Mouse (Mus musculus) urinary bladder, adult 18-20 months (tissue): Measurements from ENCODE around the gene 9930111J21Rik1.
"Not testable (repeated sequence)": the region's sequence is repeated elsewhere in the genome, so short reads cannot be mapped to it uniquely, and the experiment has no call there.

ENCODE experiments used
- DNase-seq, 2 experiments: peaks; one replicate each; pipeline ENCODE4 v3.0.0; 2022; ENCODE audit warnings: low spot score in 2 of 2, mixed read lengths in 2 of 2

9930111J21Rik1 gene

GRCm38 (mm10) chr11:48979251-48979650 is at the start of gene 9930111J21Rik1:
9930111J21Rik1 (minus strand) TSS chr11:48979398.
- DNase-seq: not testable (repeated sequence)

GRCm38 (mm10) chr11:49012074-49012473 is 32.9 kb upstream of the 9930111J21Rik1 start:
- not testable (repeated sequence) for DNase-seq

- not testable (repeated sequence) for DNase-seq
Observed at GRCm38 (mm10) chr11:49006785-49007184, 27.6 kb upstream of the 9930111J21Rik1 start.

GRCm38 (mm10) chr11:49006317-49006716 is 27.1 kb upstream of the 9930111J21Rik1 start:
- DNase-seq: not testable (repeated sequence)

- DNase-seq: not testable (repeated sequence)
Observed at GRCm38 (mm10) chr11:49000411-49000810, 21.2 kb upstream of the 9930111J21Rik1 start.

GRCm38 (mm10) chr11:48994018-48994417 is 14.8 kb upstream of the 9930111J21Rik1 start, which contains the start of gene Tgtp1:
Tgtp1 (minus strand) TSS chr11:48994172.
- not testable (repeated sequence) for DNase-seq

GRCm38 (mm10) chr11:48993296-48993695 is 14.1 kb upstream of the 9930111J21Rik1 start:
- not testable (repeated sequence) for DNase-seq

- not testable (repeated sequence) for DNase-seq
Observed at GRCm38 (mm10) chr11:48991740-48992520, 12.7 kb upstream of the 9930111J21Rik1 start, which contains the start of gene Gm12185. Gm12185 (minus strand) TSS chr11:48992226.

GRCm38 (mm10) chr11:48989981-48990380 is 10.8 kb upstream of the 9930111J21Rik1 start:
- not testable (repeated sequence) for DNase-seq

- DNase-seq: not testable (repeated sequence)
Observed at GRCm38 (mm10) chr11:48988219-48988618, 9.0 kb upstream of the 9930111J21Rik1 start.

- not testable (repeated sequence) for DNase-seq
Observed at GRCm38 (mm10) chr11:48982848-48983247, 3.6 kb upstream of the 9930111J21Rik1 start.

- DNase-seq: not testable (repeated sequence)
Observed at GRCm38 (mm10) chr11:48980052-48980451, 854 bp upstream of the 9930111J21Rik1 start.

GRCm38 (mm10) chr11:48978240-48978939 is 808 bp downstream of the 9930111J21Rik1 start, which contains the start of gene Olfr56:
Olfr56 (plus strand) TSS chr11:48978889.
- DNase-seq: not testable (repeated sequence)

- not testable (repeated sequence) for DNase-seq
Observed at GRCm38 (mm10) chr11:48974686-48975085, 4.5 kb downstream of the 9930111J21Rik1 start.

- DNase-seq: not testable (repeated sequence)
Observed at GRCm38 (mm10) chr11:48946090-48946489, 33.1 kb downstream of the 9930111J21Rik1 start, which contains the start of gene Psme2b. Psme2b (minus strand) TSS chr11:48946190.

- DNase-seq: not testable (repeated sequence)
Observed at GRCm38 (mm10) chr11:48939286-48939685, 39.9 kb downstream of the 9930111J21Rik1 start.

GRCm38 (mm10) chr11:48935291-48935690 is 43.9 kb downstream of the 9930111J21Rik1 start:
- not testable (repeated sequence) for DNase-seq

GRCm38 (mm10) chr11:48933923-48934322 is 45.3 kb downstream of the 9930111J21Rik1 start:
- not testable (repeated sequence) for DNase-seq

GRCm38 (mm10) chr11:48933422-48933821 is 45.8 kb downstream of the 9930111J21Rik1 start:
- DNase-seq: not testable (repeated sequence)

- not testable (repeated sequence) for DNase-seq
Observed at GRCm38 (mm10) chr11:48928068-48928467, 51.1 kb downstream of the 9930111J21Rik1 start.

- not testable (repeated sequence) for DNase-seq
Observed at GRCm38 (mm10) chr11:48926437-48926836, 52.8 kb downstream of the 9930111J21Rik1 start.

- DNase-seq: not testable (repeated sequence)
Observed at GRCm38 (mm10) chr11:48923818-48924217, 55.4 kb downstream of the 9930111J21Rik1 start.
